Mouse (Mus musculus) spleen, adult 2 months (tissue): ENCODE measurements around the gene Gm21985. TPM values are rescaled to one million over a fixed set of nuclear protein-coding genes. Genes with fewer than 3 reads are reported as not detected.

Experiments
- DNase-seq, 2 experiments: peaks; one replicate each; pipeline versions ENCODE4 v3.0.0 to v3.0.0-alpha.2; 2012 to 2021; ENCODE audit warnings: low spot score in 2 of 2, low read depth in 1 of 2
- H3K27ac ChIP-seq: fragments of 200-500 bp; 2 replicates; pipeline ENCODE4 v1.5.1; 2012; ENCODE audit warnings: low read length, inconsistent platforms; ENCODE audit not compliant: insufficient read depth
- H3K27me3 ChIP-seq: fragments of 200-500 bp; 2 replicates; pipeline ENCODE4 v1.6.1; 2012; ENCODE audit warnings: mild to moderate bottlenecking, moderate library complexity, low read length, inconsistent platforms; ENCODE audit not compliant: control insufficient read depth, insufficient read depth
- H3K36me3 ChIP-seq: fragments of 200-500 bp; 2 replicates; pipeline ENCODE4 v1.6.1; 2012; ENCODE audit warnings: mild to moderate bottlenecking, low read length, inconsistent platforms; ENCODE audit not compliant: control insufficient read depth, insufficient read depth
- H3K4me1 ChIP-seq: fragments of 200-500 bp; 2 replicates; pipeline ENCODE4 v1.6.1; 2011; ENCODE audit warnings: inconsistent platforms; ENCODE audit not compliant: control insufficient read depth, insufficient read depth, insufficient read length
- H3K4me3 ChIP-seq: fragments of 200-500 bp; 2 replicates; pipeline ENCODE4 v1.5.1; 2011; ENCODE audit warnings: mild to moderate bottlenecking, inconsistent platforms; ENCODE audit not compliant: insufficient read depth, insufficient read length; ENCODE audit errors: extremely low read depth
- CTCF ChIP-seq: fragments of 200-500 bp; IDR thresholded peaks from 2 replicates; pipeline ENCODE4 v1.5.1; 2011; ENCODE audit warnings: mild to moderate bottlenecking, inconsistent platforms; ENCODE audit not compliant: insufficient read depth, insufficient read length, insufficient replicate concordance; ENCODE audit errors: extremely low read depth
- POLR2A ChIP-seq: fragments of 200-500 bp; IDR thresholded peaks from 2 replicates; pipeline ENCODE4 v1.6.1; 2011; ENCODE audit warnings: low read depth, low read length, inconsistent platforms
- WGBS: fragments of 180-500 bp; shearing (Covaris S2); methylation state at CpG from one replicate; pipeline ENCODE4 v1.1.7; 2018; 5-methylcytosine and 5-hydroxymethylcytosine counted together
- polyA plus RNA-seq: library from polyadenylated mRNA; depleted of rRNA; stranded (reverse); fragments of >200 nt; gene quantifications from 2 replicates; pipeline ENCODE4 v1.2.3, GENCODE M21; 2012

Gm21985 gene
- polyA plus RNA-seq, 1 experiment = not detected

DNA sequence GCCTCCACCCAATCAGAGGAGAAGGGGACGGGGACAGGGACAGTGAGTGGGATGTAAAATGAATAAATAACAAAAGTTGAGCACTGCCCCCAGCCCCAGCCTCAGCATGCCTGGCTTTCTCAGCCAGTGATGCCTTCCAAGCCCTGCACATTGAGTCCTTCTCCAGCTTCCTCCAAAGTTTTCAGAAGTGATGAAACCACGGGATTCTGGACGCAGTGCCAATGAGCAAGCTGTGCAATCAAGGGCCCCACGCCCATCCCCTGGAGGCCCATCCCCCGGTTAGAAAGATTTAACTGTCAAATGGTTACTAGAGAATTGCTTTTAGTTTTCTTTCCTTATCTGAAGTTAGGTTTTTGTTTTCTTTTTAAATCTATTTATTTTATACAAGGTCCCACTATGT lies 103.8 kb downstream of the Gm21985 start:
- no peak for TF ChIP-seq CTCF
- no peak for TF ChIP-seq POLR2A
- Histone ChIP-seq H3K36me3 (peaks cover 1% of the 10 kb centered on the region; the same call in 1 of the 2 replicates), H3K4me3 (no peak overlapping the region), H3K27ac (no peak overlapping the region), H3K4me1 (peaks cover 2% of the 10 kb centered on the region; the same call in 1 of the 2 replicates), H3K27me3 (no peaks in the 10 kb centered on the region)
- DNase-seq = no peak
- 78% methylated on average over 5 of the region's 5 CpGs for WGBS

DNA sequence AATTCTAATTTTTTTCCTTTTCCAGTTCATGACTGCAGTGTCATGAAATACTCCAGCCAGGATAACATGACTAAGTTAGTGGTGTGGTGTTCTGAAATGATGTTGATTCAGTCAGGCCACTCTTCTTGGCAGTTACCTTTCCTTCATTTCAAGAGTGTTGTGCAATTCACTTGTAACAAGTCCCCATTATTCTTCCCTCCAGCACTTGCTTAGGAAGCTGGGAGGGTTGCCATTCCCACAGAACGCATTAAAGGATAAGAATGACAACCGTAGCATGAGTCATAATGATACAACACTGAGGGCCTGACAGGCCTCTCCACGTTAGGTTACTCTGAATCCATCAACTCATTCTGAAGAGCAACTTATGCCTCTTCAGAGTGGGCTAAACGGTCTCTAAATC lies 107.0 kb downstream of the Gm21985 start:
- no peak for DNase-seq
- WGBS = 81% methylated on average over 4 of the region's 4 CpGs
- TF ChIP-seq POLR2A (no peak), CTCF (no peak)
- H3K4me3 ChIP-seq = no peak overlapping the region
- H3K36me3 ChIP-seq = no peaks in the 10 kb centered on the region
- no peak overlapping the region for H3K27ac ChIP-seq
- H3K27me3 ChIP-seq = no peaks in the 10 kb centered on the region
- H3K4me1 ChIP-seq = no peaks in the 10 kb centered on the region

DNA sequence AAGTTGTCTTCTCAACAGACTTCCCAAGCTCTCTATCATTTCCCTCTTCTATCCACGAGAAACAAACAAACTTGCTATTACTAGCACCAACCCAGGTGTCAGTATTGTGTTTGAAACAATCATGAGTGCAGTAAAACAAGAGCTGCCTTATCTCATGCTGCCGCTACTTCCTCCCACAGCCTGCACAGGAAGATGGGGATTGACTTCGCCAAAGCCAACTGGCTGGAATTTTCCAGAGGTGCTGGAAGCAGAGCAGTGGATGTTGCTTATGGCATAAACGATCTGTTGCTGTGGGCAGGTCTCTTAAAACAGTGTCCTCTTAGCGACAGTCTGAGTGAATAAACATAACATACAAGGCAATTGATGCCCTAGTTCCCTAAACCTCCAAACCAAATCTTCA lies 108.5 kb downstream of the Gm21985 start:
- H3K27me3 ChIP-seq = no peaks in the 10 kb centered on the region
- 18% methylated on average over 5 of the region's 5 CpGs for WGBS

DNA sequence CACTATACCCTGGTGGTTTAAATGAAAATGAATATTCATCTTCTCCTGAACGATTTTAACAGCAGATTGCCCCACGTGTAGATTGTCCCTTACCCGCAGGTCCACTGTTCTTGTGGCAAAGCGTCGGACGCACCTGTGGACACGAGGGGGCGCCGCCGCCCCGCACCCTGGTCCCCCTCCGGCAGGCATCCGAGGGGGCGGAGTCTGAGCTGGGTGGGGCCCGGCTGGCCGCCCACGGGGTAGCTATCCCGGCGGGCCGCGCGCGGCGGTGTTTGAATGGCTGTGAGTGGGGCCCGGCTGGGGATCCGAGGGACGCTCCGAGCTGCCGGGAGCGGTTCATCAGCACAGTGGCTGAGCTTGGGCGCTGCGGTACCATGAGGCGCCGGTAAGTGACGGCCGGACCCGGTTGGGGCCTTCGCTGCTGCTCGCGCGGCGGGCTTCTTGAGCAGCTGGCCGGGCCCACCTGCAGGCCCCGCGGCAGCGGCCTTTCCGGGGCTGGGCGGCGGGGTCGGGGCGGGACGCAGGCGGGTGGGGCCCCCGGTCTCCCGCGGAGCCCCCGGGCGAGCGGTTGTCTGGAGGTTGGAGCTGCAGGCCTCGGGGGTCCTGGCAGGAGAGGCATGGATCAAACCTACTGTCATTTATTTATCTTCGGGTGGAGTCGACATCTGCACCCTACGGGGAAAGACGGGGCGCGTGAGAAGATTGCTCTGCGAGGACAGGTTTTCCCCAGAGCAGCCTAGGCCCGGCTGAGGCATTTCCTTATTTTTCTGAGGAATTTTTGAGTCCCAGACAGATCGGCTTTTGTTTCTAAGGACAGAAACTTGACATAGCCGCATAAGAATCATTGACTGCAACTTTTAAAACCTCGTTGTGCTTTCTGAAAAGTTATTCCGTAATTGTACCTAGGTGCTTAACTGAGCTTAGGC lies 113.1 kb downstream of the Gm21985 start, which contains the start of gene Katnbl1:
Gene Katnbl1 (plus strand): TSS at position 239 of the 926 bp plus-strand sequence.
- under 1% methylated on average over 72 of the region's 72 CpGs for WGBS
- peak within 1 kb of the TSS; percentile 97 for H3K4me3 ChIP-seq
- DNase-seq = peak; percentile 83 to 95
- peaks cover 3% of the 10 kb centered on the region; the same call in 1 of the 2 replicates for H3K4me1 ChIP-seq
- H3K27me3 ChIP-seq = no peaks in the 10 kb centered on the region
- peak; percentile 98 for TF ChIP-seq CTCF
- peak; percentile 42 for TF ChIP-seq POLR2A
- no peak within 1 kb of the TSS; the same call in 1 of the 2 replicates for H3K27ac ChIP-seq
- no peaks in the 10 kb centered on the region for H3K36me3 ChIP-seq

More for the DNA sequence above, 108.5 kb downstream of the Gm21985 start:
- no peak for TF ChIP-seq CTCF
- TF ChIP-seq POLR2A = no peak
- Histone ChIP-seq H3K36me3 (no peaks in the 10 kb centered on the region), H3K4me1 (no peaks in the 10 kb centered on the region), H3K27ac (no peak overlapping the region), H3K4me3 (no peak overlapping the region)
- DNase-seq = no peak

DNA sequence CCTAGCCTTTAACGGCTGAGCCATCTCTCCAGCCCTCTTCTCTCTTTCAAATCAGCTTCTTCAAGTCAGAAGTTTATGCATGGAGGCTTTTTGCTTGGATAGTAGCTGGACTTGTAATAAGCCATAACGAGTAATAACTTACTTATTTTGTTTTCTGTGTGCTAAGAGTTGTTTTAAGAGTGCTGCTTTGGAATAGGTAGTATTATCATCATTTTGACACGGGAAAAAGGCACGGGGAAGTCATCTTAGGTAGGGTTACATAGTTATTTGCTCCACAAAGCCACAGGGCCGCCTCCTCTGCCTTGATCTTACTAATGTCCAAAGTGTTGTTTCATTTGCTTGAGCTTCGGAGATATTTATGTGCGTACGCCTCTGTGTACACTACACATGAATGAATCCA lies 114.0 kb downstream of the Gm21985 start:
- Histone ChIP-seq H3K27me3 (no peaks in the 10 kb centered on the region), H3K4me3 (peak overlapping the region; percentile 8; the same call in 1 of the 2 replicates), H3K4me1 (peaks cover 3% of the 10 kb centered on the region; the same call in 1 of the 2 replicates), H3K36me3 (no peaks in the 10 kb centered on the region), H3K27ac (no peak overlapping the region)
- TF ChIP-seq POLR2A (no peak), CTCF (no peak)
- DNase-seq = no peak
- WGBS = 34% methylated on average over 8 of the region's 8 CpGs

DNA sequence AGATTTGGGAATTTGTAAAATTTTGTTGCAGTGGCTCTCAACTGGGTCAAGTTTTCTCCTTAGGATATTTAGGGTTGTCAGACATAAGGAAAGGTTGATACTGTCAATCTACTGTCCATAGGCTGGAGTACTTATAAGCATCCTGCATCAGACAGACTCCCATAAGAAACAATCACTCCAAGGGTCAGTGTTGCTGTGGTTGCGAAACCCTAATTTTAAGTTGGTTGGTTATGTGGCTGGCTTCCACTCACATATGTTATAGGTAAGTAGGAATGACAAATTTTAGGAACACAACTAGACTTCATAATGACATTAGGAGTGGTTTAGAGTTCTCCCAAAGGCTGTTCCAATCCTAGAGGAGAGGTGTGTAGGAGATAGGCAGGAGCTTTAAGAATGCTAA lies 115.1 kb downstream of the Gm21985 start:
- WGBS = 94% methylated on average over 1 of the region's 1 CpGs
- Histone ChIP-seq H3K4me3 (no peak overlapping the region), H3K27ac (no peak overlapping the region), H3K27me3 (no peaks in the 10 kb centered on the region), H3K36me3 (no peaks in the 10 kb centered on the region), H3K4me1 (peaks cover 3% of the 10 kb centered on the region; the same call in 1 of the 2 replicates)
- TF ChIP-seq POLR2A = no peak
- no peak for TF ChIP-seq CTCF
- DNase-seq = no peak

DNA sequence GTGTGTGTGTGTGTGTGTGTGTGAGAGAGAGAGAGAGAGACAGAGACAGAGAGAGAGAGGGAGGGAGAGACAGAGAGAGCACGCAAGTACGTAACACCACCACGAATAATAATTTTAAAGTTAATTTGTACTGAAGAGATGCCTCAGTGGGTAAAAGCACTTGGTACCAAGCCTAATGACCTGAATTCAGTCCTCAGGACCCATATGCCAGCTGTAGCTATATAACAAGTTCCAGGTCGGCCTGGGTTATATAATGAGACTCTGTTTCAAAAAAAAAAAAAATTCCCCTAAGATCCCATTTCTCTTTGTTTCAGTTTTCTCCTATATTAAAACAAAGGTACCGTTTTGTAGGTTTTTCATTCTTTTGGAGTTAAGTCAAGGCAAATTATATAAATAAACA lies 124.7 kb downstream of the Gm21985 start:
- Histone ChIP-seq H3K36me3 (no peaks in the 10 kb centered on the region), H3K27ac (no peak overlapping the region), H3K4me1 (no peaks in the 10 kb centered on the region; the same call in 1 of the 2 replicates), H3K27me3 (no peaks in the 10 kb centered on the region), H3K4me3 (no peak overlapping the region)
- no peak for TF ChIP-seq POLR2A
- no peak for TF ChIP-seq CTCF
- 90% methylated on average over 5 of the region's 5 CpGs for WGBS
- DNase-seq = no peak
